Mouse (Mus musculus) frontal cortex, adult 2 months (tissue): ENCODE measurements at regions not wholly inside any gene's neighbourhood (a gene's known extent, or its start where the extent isn't known, plus 50 kb on each side); places are given as distances from the start of the nearest gene placed in this dataset.
A peak's percentile ranks its signal among the peaks of the same experiment; 100 is the strongest.
"Not testable (repeated sequence)": the region's sequence is repeated elsewhere in the genome, so short reads cannot be mapped to it uniquely, and the experiment has no call there.

Experiments used
- DNase-seq, 2 experiments: peaks; one replicate each; pipeline ENCODE4 v3.0.0; 2022; ENCODE audit warnings: low spot score in 1 of 2; ENCODE audit errors: extremely low spot score in 1 of 2

GRCm38 (mm10) chr10:10116442-10116841 lies 215.6 kb upstream of the Stxbp5 start:
- DNase-seq, result no peak

GRCm38 (mm10) chr10:10113256-10113655 lies 212.4 kb upstream of the Stxbp5 start:
- DNase-seq, result peak in 1 of 2 experiments; percentile 36

GRCm38 (mm10) chr10:10111055-10111454 lies 210.2 kb upstream of the Stxbp5 start:
- DNase-seq, result peak in 1 of 2 experiments; percentile 37

GRCm38 (mm10) chr10:10109867-10110266 lies 209.0 kb upstream of the Stxbp5 start:
- DNase-seq, result no peak

GRCm38 (mm10) chr10:10107123-10107525 lies 206.2 kb upstream of the Stxbp5 start:
- peak; percentile 74 to 89 for DNase-seq

GRCm38 (mm10) chr10:10106646-10107045 lies 205.8 kb upstream of the Stxbp5 start:
- no peak for DNase-seq

- DNase-seq, result peak in 1 of 2 experiments; percentile 34
Observed at GRCm38 (mm10) chr10:10101641-10102040, 200.8 kb upstream of the Stxbp5 start.

GRCm38 (mm10) chr10:10098521-10098920 lies 197.6 kb upstream of the Stxbp5 start:
- peak in 1 of 2 experiments; percentile 40 for DNase-seq

- DNase-seq, result peak; percentile 46 to 48
Observed at GRCm38 (mm10) chr10:10094113-10094512, 193.2 kb upstream of the Stxbp5 start.

GRCm38 (mm10) chr10:10093713-10094112 lies 192.8 kb upstream of the Stxbp5 start:
- peak; percentile 63 to 66 for DNase-seq

GRCm38 (mm10) chr10:10085934-10086333 lies 185.1 kb upstream of the Stxbp5 start:
- DNase-seq, result no peak

GRCm38 (mm10) chr10:10070146-10070545 lies 169.3 kb upstream of the Stxbp5 start:
- DNase-seq, result no peak

GRCm38 (mm10) chr10:10069704-10070103 lies 168.8 kb upstream of the Stxbp5 start:
- not testable (repeated sequence) for DNase-seq

- DNase-seq, result no peak
Observed at GRCm38 (mm10) chr10:10046753-10047152, 145.9 kb upstream of the Stxbp5 start.

- DNase-seq, result no peak
Observed at GRCm38 (mm10) chr10:10046318-10046717, 145.4 kb upstream of the Stxbp5 start.

- DNase-seq, result no peak
Observed at GRCm38 (mm10) chr10:10009244-10009643, 108.4 kb upstream of the Stxbp5 start.

- DNase-seq, result no peak
Observed at GRCm38 (mm10) chr10:9998621-9999020, 97.7 kb upstream of the Stxbp5 start.

GRCm38 (mm10) chr10:9996211-9996610 lies 95.3 kb upstream of the Stxbp5 start:
- no peak for DNase-seq

GRCm38 (mm10) chr10:9992798-9993197 lies 91.9 kb upstream of the Stxbp5 start:
- no peak for DNase-seq

- no peak for DNase-seq
Observed at GRCm38 (mm10) chr10:9985407-9985806, 84.5 kb upstream of the Stxbp5 start.

GRCm38 (mm10) chr10:9976424-9976823 lies 75.5 kb upstream of the Stxbp5 start:
- DNase-seq, result peak; percentile 15 to 71
